Mouse (Mus musculus): ENCODE data around the gene Wfdc1. TPM values are rescaled to one million over a fixed set of nuclear protein-coding genes. Genes with fewer than 3 reads are reported as not detected.

The Wfdc1 gene
- total RNA-seq, 2 experiments from 2014 or later: 6.3 to 6.7 TPM

GRCm38 (mm10) chr8:119627613-119628359 lies 38.4 kb upstream of the Wfdc1 start:
- Histone ChIP-seq H3K4me3 (no peak overlapping the region), H3K27ac (no peak overlapping the region)
- DNase-seq (ENCODE audit: low spot score in 2 of 2): no peak
- no peak for TF ChIP-seq CTCF (conservative IDR thresholded peaks at IDR 0.05)

DNA sequence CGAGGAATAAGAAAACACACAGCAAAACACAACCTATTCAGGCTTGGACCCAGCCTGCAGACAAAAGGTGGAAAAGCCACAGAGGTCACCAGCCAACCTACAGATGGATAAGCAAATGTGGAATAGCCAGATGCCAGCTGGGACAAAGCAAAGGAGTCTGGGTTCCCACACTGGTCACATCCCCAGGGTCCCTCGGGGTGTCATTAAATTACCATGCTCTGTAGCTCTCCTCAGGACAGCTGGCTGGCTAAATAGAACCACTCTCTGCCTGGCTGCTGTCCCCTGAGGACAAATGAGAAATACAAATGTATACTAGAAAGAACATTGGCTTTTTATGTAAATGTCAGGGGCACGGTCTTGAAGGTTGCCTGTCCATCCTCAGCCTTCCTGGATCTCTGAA lies 35.3 kb upstream of the Wfdc1 start:
- DNase-seq (ENCODE audit: low spot score in 2 of 2): no peak
- no peak overlapping the region for H3K27ac ChIP-seq
- H3K4me3 ChIP-seq: no peak overlapping the region
- no peak for TF ChIP-seq CTCF (conservative IDR thresholded peaks at IDR 0.05)

DNA sequence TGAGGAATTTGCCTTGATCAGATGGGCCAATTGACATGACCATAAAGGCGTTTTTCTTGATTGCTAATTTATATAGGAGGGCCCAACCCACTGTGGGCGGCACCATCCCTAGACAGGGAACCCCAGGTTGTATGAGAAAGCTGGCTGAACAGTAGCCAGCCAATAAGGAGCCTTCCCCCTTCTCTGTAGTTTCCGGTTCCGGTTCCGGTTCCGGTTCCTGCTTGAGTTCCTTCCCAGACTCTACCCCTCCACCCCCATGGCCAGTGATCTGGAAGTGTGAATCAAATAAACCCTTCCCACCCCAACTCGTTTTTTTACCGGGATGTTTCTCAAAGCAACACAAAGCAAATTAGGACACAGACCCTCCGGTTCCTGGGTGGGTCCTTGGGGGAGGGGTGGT lies 33.9 kb upstream of the Wfdc1 start:
- DNase-seq (ENCODE audit: low spot score in 2 of 2): no peak
- Histone ChIP-seq H3K27ac (no peak overlapping the region), H3K4me3 (no peak overlapping the region)
- TF ChIP-seq CTCF (conservative IDR thresholded peaks at IDR 0.05): no peak

- Histone ChIP-seq H3K27ac (no peak overlapping the region), H3K4me3 (no peak overlapping the region)
- no peak for DNase-seq (ENCODE audit: low spot score in 2 of 2)
- TF ChIP-seq CTCF (conservative IDR thresholded peaks at IDR 0.05): no peak
Measured at GRCm38 (mm10) chr8:119632909-119633308, 33.3 kb upstream of the Wfdc1 start.

GRCm38 (mm10) chr8:119634616-119635336 lies 31.4 kb upstream of the Wfdc1 start:
- no peak for TF ChIP-seq CTCF (conservative IDR thresholded peaks at IDR 0.05)
- Histone ChIP-seq H3K4me3 (no peak overlapping the region), H3K27ac (0 out of 2 replicates have a peak overlapping the region, but pooled peaks have one; percentile 5)
- DNase-seq (ENCODE audit: low spot score in 2 of 2): no peak

DNA sequence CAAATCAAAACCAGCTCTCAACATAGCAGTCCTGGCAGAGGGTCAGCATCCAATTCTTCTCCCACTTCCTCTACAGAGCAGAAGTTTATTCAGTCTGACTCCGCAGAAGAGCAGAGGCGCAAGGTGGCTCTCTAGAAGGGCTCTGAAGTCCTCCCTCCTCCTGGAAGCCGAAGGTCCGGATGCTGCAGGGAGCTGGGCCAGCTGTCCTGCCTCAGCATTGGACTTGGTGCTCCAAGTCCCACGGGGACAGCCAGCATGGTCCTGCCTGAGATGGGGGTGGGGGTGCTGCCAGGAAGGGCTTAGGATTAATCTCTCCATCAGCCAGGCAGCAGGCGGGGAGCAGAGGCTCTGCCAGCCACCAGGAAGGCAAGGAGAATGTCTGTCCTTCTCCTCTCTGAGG lies 30.8 kb upstream of the Wfdc1 start, which contains the start of gene Kcng4:
TSS of gene Kcng4 (minus strand) at position 303 of the 400 bp plus-strand sequence.
- Histone ChIP-seq H3K4me3 (no peak within 1 kb of the TSS), H3K27ac (0 out of 2 replicates have a peak within 1 kb of the TSS, but pooled peaks have one; percentile 5)
- TF ChIP-seq CTCF (conservative IDR thresholded peaks at IDR 0.05): no peak
- no peak for DNase-seq (ENCODE audit: low spot score in 2 of 2)

DNA sequence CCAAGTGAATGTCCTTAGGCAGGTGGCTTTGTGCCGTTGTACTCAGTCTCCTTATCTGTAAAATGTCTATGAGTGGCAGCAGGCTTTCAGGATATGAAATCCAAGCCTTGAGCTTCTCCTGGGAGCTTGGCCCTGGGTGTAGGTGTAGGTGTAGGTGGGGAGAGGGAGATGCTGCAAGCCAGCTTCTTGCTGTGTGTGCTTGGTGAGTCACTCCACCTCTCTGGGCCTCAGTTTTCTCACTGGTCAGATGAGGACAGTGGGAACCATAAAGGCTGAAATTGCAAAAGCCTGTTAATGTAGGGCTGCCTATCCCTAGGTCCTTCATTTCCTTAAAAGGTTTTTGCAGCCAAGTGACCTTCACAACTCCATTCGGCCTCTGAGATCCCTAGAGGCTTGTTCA lies 30.2 kb upstream of the Wfdc1 start:
- TF ChIP-seq CTCF (conservative IDR thresholded peaks at IDR 0.05): no peak
- DNase-seq (ENCODE audit: low spot score in 2 of 2): no peak
- no peak overlapping the region for H3K4me3 ChIP-seq
- no peak overlapping the region for H3K27ac ChIP-seq

GRCm38 (mm10) chr8:119636766-119637165 lies 29.4 kb upstream of the Wfdc1 start:
- no peak for DNase-seq (ENCODE audit: low spot score in 2 of 2)
- H3K27ac ChIP-seq: no peak overlapping the region
- TF ChIP-seq CTCF (conservative IDR thresholded peaks at IDR 0.05): no peak
- H3K4me3 ChIP-seq: no peak overlapping the region

DNA sequence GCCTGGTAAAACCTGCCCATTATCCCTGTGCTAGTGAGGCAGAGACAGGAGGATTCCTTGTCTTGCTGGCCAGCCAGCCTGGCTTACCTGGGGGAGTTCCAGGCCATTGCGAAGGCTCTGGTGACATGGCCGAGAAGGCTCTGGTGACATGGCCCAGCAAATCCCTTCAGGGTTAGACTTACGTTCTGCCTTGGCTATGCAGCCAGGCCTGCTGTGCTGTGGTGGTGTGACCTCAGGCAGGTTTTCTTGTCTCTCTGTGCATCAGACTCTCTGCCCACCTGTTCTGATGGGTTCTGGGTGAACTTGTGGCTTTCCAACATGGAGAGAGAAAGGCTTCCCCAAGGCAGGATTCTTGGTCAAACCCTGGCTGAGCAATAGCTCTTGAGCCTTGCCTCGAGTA lies 28.8 kb upstream of the Wfdc1 start:
- Histone ChIP-seq H3K27ac (no peak overlapping the region), H3K4me3 (no peak overlapping the region)
- no peak for DNase-seq (ENCODE audit: low spot score in 2 of 2)
- no peak for TF ChIP-seq CTCF (conservative IDR thresholded peaks at IDR 0.05)

DNA sequence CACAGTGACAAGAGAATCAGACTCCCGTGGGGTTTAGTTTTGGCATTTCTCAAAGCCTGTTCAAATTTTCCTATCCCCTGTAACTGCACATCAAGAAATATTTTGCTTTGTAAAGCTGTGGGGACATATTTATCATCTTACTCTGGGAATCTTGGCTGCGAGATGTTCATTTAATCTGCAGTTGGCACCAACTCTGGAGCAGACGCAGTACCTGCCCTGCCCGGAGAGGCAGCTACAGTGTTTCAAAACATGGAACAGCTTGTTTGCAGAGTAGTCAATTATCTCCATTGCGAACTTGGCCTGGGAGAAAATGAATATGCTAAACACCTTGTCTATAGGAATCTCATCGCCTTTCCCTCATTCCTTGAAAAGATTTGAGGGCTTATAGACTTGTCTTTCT lies 27.9 kb upstream of the Wfdc1 start:
- TF ChIP-seq CTCF (conservative IDR thresholded peaks at IDR 0.05): peak; percentile 42
- no peak for DNase-seq (ENCODE audit: low spot score in 2 of 2)
- Histone ChIP-seq H3K4me3 (no peak overlapping the region), H3K27ac (no peak overlapping the region)

DNA sequence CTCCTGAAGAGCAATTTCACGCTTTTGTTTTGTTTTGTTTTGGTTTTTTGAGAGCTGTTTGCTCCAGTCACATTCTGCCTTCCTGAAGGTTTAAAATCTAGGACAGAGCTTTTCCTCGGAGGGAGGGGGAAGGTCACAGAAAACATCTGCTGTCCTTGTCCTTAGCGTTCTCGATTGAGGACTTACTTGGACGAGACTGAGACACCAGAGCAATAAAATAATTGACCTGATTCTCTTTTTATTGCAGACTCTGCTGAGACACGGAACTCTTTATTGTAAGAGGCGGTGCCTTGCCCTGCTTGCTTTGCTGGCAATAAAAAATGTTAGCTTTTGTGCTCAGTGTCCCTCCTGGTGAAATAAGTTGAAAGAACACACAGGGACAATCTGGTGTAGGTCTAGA lies 26.4 kb upstream of the Wfdc1 start:
- Histone ChIP-seq H3K4me3 (no peak overlapping the region), H3K27ac (no peak overlapping the region)
- DNase-seq (ENCODE audit: low spot score in 2 of 2): no peak
- no peak for TF ChIP-seq CTCF (conservative IDR thresholded peaks at IDR 0.05)

GRCm38 (mm10) chr8:119641058-119641457 lies 25.1 kb upstream of the Wfdc1 start:
- Histone ChIP-seq H3K27ac (no peak overlapping the region), H3K4me3 (no peak overlapping the region)
- DNase-seq (ENCODE audit: low spot score in 2 of 2): no peak
- no peak for TF ChIP-seq CTCF (conservative IDR thresholded peaks at IDR 0.05)

DNA sequence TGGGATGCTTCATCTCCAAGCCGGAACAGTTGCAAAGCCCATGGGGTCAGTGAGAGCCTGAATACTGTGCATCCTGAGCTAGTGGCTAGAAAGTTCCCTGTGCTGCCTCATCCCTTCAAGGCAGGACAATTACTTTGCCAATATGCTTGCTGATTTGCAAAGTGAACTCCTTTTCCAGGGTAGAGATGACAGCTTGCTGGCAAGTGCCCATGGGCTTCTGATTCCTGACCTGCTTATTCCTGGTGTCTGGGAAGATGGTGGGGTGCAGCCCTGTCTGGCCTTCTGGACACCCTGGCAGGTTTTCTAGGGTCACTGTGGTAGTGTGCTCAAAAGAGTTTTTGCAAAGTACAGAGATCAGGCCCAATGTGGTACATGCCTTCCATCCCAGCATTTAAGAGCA lies 23.2 kb upstream of the Wfdc1 start:
- TF ChIP-seq CTCF (conservative IDR thresholded peaks at IDR 0.05): no peak

More for the DNA sequence above, 23.2 kb upstream of the Wfdc1 start:
- Histone ChIP-seq H3K27ac (no peak overlapping the region), H3K4me3 (no peak overlapping the region)
- no peak for DNase-seq (ENCODE audit: low spot score in 2 of 2)
